Mouse (Mus musculus): ENCODE data around the gene Celsr1. TPM values are rescaled to one million over a fixed set of nuclear protein-coding genes. Genes with fewer than 3 reads are reported as not detected.

Celsr1 gene
- polyA plus RNA-seq, 1 experiment from 2014 or later, result 1.8 TPM

GRCm38 (mm10) chr15:86021971-86022370 lies 11.6 kb downstream of the Celsr1 start:
- peaks cover 8% of the 10 kb centered on the region for H3K4me1 ChIP-seq (replicated peaks)
- no peak overlapping the region for H3K4me2 ChIP-seq
- H3K36me3 ChIP-seq, result peaks cover 3% of the 10 kb centered on the region
- H3K9me3 ChIP-seq, result no peaks in the 10 kb centered on the region
- H3K27ac ChIP-seq, result no peak overlapping the region
- ATAC-seq (ENCODE audit: low FRiP score), result no peak
- 80% methylated on average over 9 of the region's 9 CpGs for WGBS
- H3K4me3 ChIP-seq, result no peak overlapping the region
- H3K27me3 ChIP-seq, result 0 out of 2 replicates have a peak, but pooled peaks cover 4% of the 10 kb centered on the region
- no peak overlapping the region for H3K9ac ChIP-seq

GRCm38 (mm10) chr15:86021301-86021700 lies 12.3 kb downstream of the Celsr1 start:
- no peak overlapping the region for H3K4me2 ChIP-seq
- H3K36me3 ChIP-seq, result peaks cover 3% of the 10 kb centered on the region
- no peaks in the 10 kb centered on the region for H3K9me3 ChIP-seq
- H3K9ac ChIP-seq, result no peak overlapping the region
- H3K4me1 ChIP-seq (replicated peaks), result peaks cover 8% of the 10 kb centered on the region
- 0 out of 2 replicates have a peak, but pooled peaks cover 4% of the 10 kb centered on the region for H3K27me3 ChIP-seq
- no peak for ATAC-seq (ENCODE audit: low FRiP score)
- no peak overlapping the region for H3K27ac ChIP-seq
- 81% methylated on average over 9 of the region's 9 CpGs for WGBS
- no peak overlapping the region for H3K4me3 ChIP-seq

- H3K4me3 ChIP-seq, result no peak overlapping the region
- ATAC-seq (ENCODE audit: low FRiP score), result no peak
- peaks cover 13% of the 10 kb centered on the region for H3K4me1 ChIP-seq (replicated peaks)
- peaks cover 3% of the 10 kb centered on the region for H3K36me3 ChIP-seq
- H3K27ac ChIP-seq, result no peak overlapping the region
- no peak overlapping the region for H3K4me2 ChIP-seq
- no peak overlapping the region for H3K9ac ChIP-seq
- no peaks in the 10 kb centered on the region for H3K9me3 ChIP-seq
- 77% methylated on average over 8 of the region's 8 CpGs for WGBS
- 0 out of 2 replicates have a peak, but pooled peaks cover 4% of the 10 kb centered on the region for H3K27me3 ChIP-seq
Measured at GRCm38 (mm10) chr15:86020008-86020407, 13.6 kb downstream of the Celsr1 start.

- 0 out of 2 replicates have a peak, but pooled peaks cover 4% of the 10 kb centered on the region for H3K27me3 ChIP-seq
- WGBS, result 94% methylated on average over 5 of the region's 5 CpGs
- no peak overlapping the region for H3K4me2 ChIP-seq
- no peak overlapping the region for H3K9ac ChIP-seq
- no peak overlapping the region for H3K4me3 ChIP-seq
- H3K27ac ChIP-seq, result no peak overlapping the region
- H3K4me1 ChIP-seq (replicated peaks), result peaks cover 16% of the 10 kb centered on the region
- H3K9me3 ChIP-seq, result no peaks in the 10 kb centered on the region
- H3K36me3 ChIP-seq, result peaks cover 3% of the 10 kb centered on the region
- ATAC-seq (ENCODE audit: low FRiP score), result no peak
Measured at GRCm38 (mm10) chr15:86018753-86019512, 14.6 kb downstream of the Celsr1 start.

GRCm38 (mm10) chr15:86017336-86017735 lies 16.2 kb downstream of the Celsr1 start:
- Histone ChIP-seq H3K4me2 (no peak overlapping the region), H3K9ac (no peak overlapping the region), H3K4me1 (replicated peaks) (peaks cover 32% of the 10 kb centered on the region), H3K27ac (no peak overlapping the region), H3K27me3 (0 out of 2 replicates have a peak, but pooled peaks cover under 1% of the 10 kb centered on the region), H3K9me3 (no peaks in the 10 kb centered on the region), H3K4me3 (no peak overlapping the region), H3K36me3 (peaks cover 3% of the 10 kb centered on the region)
- 91% methylated on average over 6 of the region's 6 CpGs for WGBS
- ATAC-seq (ENCODE audit: low FRiP score), result no peak

GRCm38 (mm10) chr15:86015860-86016541 lies 17.6 kb downstream of the Celsr1 start:
- Histone ChIP-seq H3K4me1 (replicated peaks) (peaks cover 35% of the 10 kb centered on the region), H3K9ac (no peak overlapping the region), H3K9me3 (no peaks in the 10 kb centered on the region), H3K27ac (no peak overlapping the region), H3K4me2 (no peak overlapping the region), H3K4me3 (no peak overlapping the region), H3K27me3 (peaks cover 12% of the 10 kb centered on the region; the same call in 1 of the 2 replicates), H3K36me3 (peaks cover 3% of the 10 kb centered on the region)
- 64% methylated on average over 13 of the region's 13 CpGs for WGBS
- ATAC-seq (ENCODE audit: low FRiP score), result no peak

- Histone ChIP-seq H3K9me3 (no peaks in the 10 kb centered on the region), H3K4me2 (no peak overlapping the region), H3K4me3 (no peak overlapping the region), H3K9ac (no peak overlapping the region), H3K27me3 (peaks cover 14% of the 10 kb centered on the region; the same call in 1 of the 2 replicates), H3K27ac (no peak overlapping the region), H3K36me3 (peaks cover 3% of the 10 kb centered on the region), H3K4me1 (replicated peaks) (peaks cover 28% of the 10 kb centered on the region)
- WGBS, result 79% methylated on average over 7 of the region's 7 CpGs
- no peak for ATAC-seq (ENCODE audit: low FRiP score)
Measured at GRCm38 (mm10) chr15:86015026-86015425, 18.6 kb downstream of the Celsr1 start.

GRCm38 (mm10) chr15:86013656-86014055 lies 19.9 kb downstream of the Celsr1 start:
- H3K9me3 ChIP-seq, result no peaks in the 10 kb centered on the region
- ATAC-seq (ENCODE audit: low FRiP score), result no peak
- peak overlapping the region; percentile 23; the same call in 1 of the 2 replicates for H3K27ac ChIP-seq
- peaks cover 2% of the 10 kb centered on the region for H3K36me3 ChIP-seq
- no peak overlapping the region for H3K4me2 ChIP-seq
- H3K4me1 ChIP-seq (replicated peaks), result peaks cover 30% of the 10 kb centered on the region
- 16% methylated on average over 10 of the region's 10 CpGs for WGBS
- H3K9ac ChIP-seq, result peak overlapping the region; percentile 35; the same call in 1 of the 2 replicates
- H3K27me3 ChIP-seq, result peaks cover 14% of the 10 kb centered on the region; the same call in 1 of the 2 replicates
- no peak overlapping the region for H3K4me3 ChIP-seq

GRCm38 (mm10) chr15:86013130-86013529 lies 20.4 kb downstream of the Celsr1 start:
- Histone ChIP-seq H3K36me3 (no peaks in the 10 kb centered on the region), H3K9ac (no peak overlapping the region), H3K27ac (peak overlapping the region; percentile 23; the same call in 1 of the 2 replicates), H3K4me1 (replicated peaks) (peaks cover 32% of the 10 kb centered on the region), H3K9me3 (no peaks in the 10 kb centered on the region), H3K27me3 (peaks cover 14% of the 10 kb centered on the region; the same call in 1 of the 2 replicates), H3K4me3 (no peak overlapping the region), H3K4me2 (no peak overlapping the region)
- 25% methylated on average over 2 of the region's 2 CpGs for WGBS
- ATAC-seq (ENCODE audit: low FRiP score), result peak; percentile 47; the same call in 1 of the 2 replicates

- Histone ChIP-seq H3K9me3 (no peaks in the 10 kb centered on the region), H3K27ac (0 out of 2 replicates have a peak overlapping the region, but pooled peaks have one; percentile 42), H3K27me3 (peaks cover 17% of the 10 kb centered on the region; the same call in 1 of the 2 replicates), H3K4me2 (no peak overlapping the region), H3K36me3 (no peaks in the 10 kb centered on the region), H3K9ac (no peak overlapping the region), H3K4me3 (no peak overlapping the region), H3K4me1 (replicated peaks) (peaks cover 46% of the 10 kb centered on the region)
- no peak for ATAC-seq (ENCODE audit: low FRiP score)
- 27% methylated on average over 6 of the region's 6 CpGs for WGBS
Measured at GRCm38 (mm10) chr15:86007690-86008121, 25.9 kb downstream of the Celsr1 start.

- H3K27ac ChIP-seq, result peak overlapping the region; percentile 87
- no peak overlapping the region for H3K4me2 ChIP-seq
- no peak overlapping the region for H3K4me3 ChIP-seq
- H3K9ac ChIP-seq, result no peak overlapping the region; the same call in 1 of the 2 replicates
- 13% methylated on average over 11 of the region's 11 CpGs for WGBS
- no peaks in the 10 kb centered on the region for H3K9me3 ChIP-seq
- H3K4me1 ChIP-seq (replicated peaks), result peaks cover 51% of the 10 kb centered on the region
- H3K27me3 ChIP-seq, result 0 out of 2 replicates have a peak, but pooled peaks cover 4% of the 10 kb centered on the region
- ATAC-seq (ENCODE audit: low FRiP score), result peak; percentile 65
- H3K36me3 ChIP-seq, result no peaks in the 10 kb centered on the region
Measured at GRCm38 (mm10) chr15:86005691-86006525, 27.7 kb downstream of the Celsr1 start.

Measured in hindbrain, embryonic 13.5 days (tissue).